ENCODE assay signal across 24 mouse cellular contexts in the genomic region with DNA sequence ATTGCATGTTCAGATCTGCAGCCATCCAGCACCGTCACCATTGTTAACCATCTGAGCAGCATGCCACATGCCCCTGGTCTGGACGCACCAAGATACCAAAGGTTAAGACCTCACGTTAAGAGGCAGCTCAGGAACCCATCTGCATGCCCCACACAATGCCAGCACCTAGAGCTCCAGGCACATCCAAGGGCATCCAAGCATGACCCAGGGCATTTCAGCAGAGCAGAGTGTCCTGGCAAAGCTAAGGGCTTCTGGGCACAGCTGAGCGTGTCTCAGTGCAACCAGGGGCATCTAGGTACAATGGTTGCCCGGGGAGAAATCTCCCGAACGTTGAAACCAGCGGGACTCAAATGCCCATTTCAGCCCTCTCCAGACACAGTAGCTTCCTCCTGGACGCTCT. TPM values are rescaled to one million over a fixed set of nuclear protein-coding genes. Genes with fewer than 3 reads are reported as not detected.
"Had no signal": no experiment of that assay in that cellular context is flagged by ENCODE, and none has a peak within 500 bp of the region (broad histone marks: within the 10 kb centered on the region; RNA-seq: fewer than 3 reads in every experiment).

No protein-coding gene starts in this region.

- H3K4me2 ChIP-seq: limb, embryonic 13.5 days; liver, embryonic 12.5 days; liver, embryonic 15.5 days; lung, embryonic 15.5 days; midbrain, embryonic 13.5 days; neural tube, embryonic 13.5 days had no signal

- H3K4me1 ChIP-seq: limb, embryonic 13.5 days; liver, embryonic 12.5 days; liver, embryonic 15.5 days; lung, embryonic 15.5 days; midbrain, embryonic 13.5 days; neural tube, embryonic 13.5 days had no signal

- ATAC-seq: intestine, postnatal 0 days; liver, embryonic 12.5 days; midbrain, embryonic 13.5 days; midbrain, embryonic 16.5 days had no signal

- H3K9ac ChIP-seq: limb, embryonic 13.5 days; liver, embryonic 12.5 days; liver, embryonic 15.5 days; lung, embryonic 15.5 days; midbrain, embryonic 13.5 days; neural tube, embryonic 13.5 days had no signal

- H3K4me3 ChIP-seq: left cerebral cortex, adult 2 months; limb, embryonic 13.5 days; liver, embryonic 12.5 days; liver, embryonic 15.5 days; lung, embryonic 15.5 days; megakaryocyte, embryonic 14.5 days; midbrain, embryonic 10.5 days; midbrain, embryonic 13.5 days; myocyte; neural tube, embryonic 13.5 days had no signal

- H3K9me3 ChIP-seq: limb, embryonic 13.5 days; liver, embryonic 12.5 days; liver, embryonic 15.5 days; lung, embryonic 15.5 days; megakaryocyte, embryonic 14.5 days; midbrain, embryonic 10.5 days; midbrain, embryonic 13.5 days; neural tube, embryonic 13.5 days had no signal

- DNase-seq: layer of hippocampus, postnatal 36 days; liver; lung, adult 18-20 months; lung, postnatal 10 days; lung, postnatal 36 days; thymus, adult 2 months; thymus, postnatal 14 days; thymus, postnatal 4 days had no signal

- H3K36me3 ChIP-seq: liver, embryonic 12.5 days; midbrain, embryonic 13.5 days; neural tube, embryonic 13.5 days had no signal

- H3K27ac ChIP-seq: left cerebral cortex, adult 2 months; limb, embryonic 13.5 days; liver, embryonic 12.5 days; liver, embryonic 15.5 days; lung, embryonic 15.5 days; midbrain, embryonic 10.5 days; midbrain, embryonic 13.5 days; neural tube, embryonic 13.5 days had no signal

- H3K27me3 ChIP-seq: limb, embryonic 13.5 days; liver, embryonic 12.5 days; liver, embryonic 15.5 days; lung, embryonic 15.5 days; midbrain, embryonic 13.5 days; neural tube, embryonic 13.5 days had no signal

RNA-seq across cellular contexts. Expression of a gene that starts 21.9 kb away (rescaled TPM):
- polyA plus RNA-seq: intestine, embryonic 14.5 days; intestine, postnatal 0 days; limb, embryonic 13.5 days; liver, embryonic 12.5 days; liver, embryonic 15.5 days; lung, embryonic 15.5 days; midbrain, embryonic 10.5 days; midbrain, embryonic 13.5 days; midbrain, embryonic 16.5 days; neural tube, embryonic 13.5 days; small intestine, adult 2 months; stomach, embryonic 16.5 days; testis, adult 2 months had no signal
